Mouse (Mus musculus): ENCODE data around the gene Gdf3. TPM values are rescaled to one million over a fixed set of nuclear protein-coding genes. Genes with fewer than 3 reads are reported as not detected.
"Not testable (repeated sequence)": the region's sequence is repeated elsewhere in the genome, so short reads cannot be mapped to it uniquely, and the experiment has no call there.

Gene Gdf3
- polyA plus RNA-seq, 1 experiment from 2014 or later, result 0.11 TPM

- Histone ChIP-seq H3K27ac (ENCODE audit: low read depth) (no peak overlapping the region), H3K4me3 (ENCODE audit: low read depth, low read length) (no peak overlapping the region), H3K36me3 (ENCODE audit: control insufficient read depth, insufficient read depth, low read length) (no peaks in the 10 kb centered on the region), H3K27me3 (replicated peaks; ENCODE audit: control insufficient read depth, insufficient read depth, low read length) (no peaks in the 10 kb centered on the region), H3K4me1 (replicated peaks; ENCODE audit: control insufficient read depth, insufficient read depth, low read length) (no peaks in the 10 kb centered on the region), H3K4me2 (ENCODE audit: low read length) (no peak overlapping the region), H3K9me3 (ENCODE audit: control insufficient read depth, low read length) (no peaks in the 10 kb centered on the region), H3K9ac (ENCODE audit: low read length) (no peak overlapping the region)
- ATAC-seq (replicated peaks; ENCODE audit: low FRiP score, low TSS enrichment, low read depth) (no peak), DNase-seq (ENCODE audit: low spot score) (no peak)
- WGBS, result 28% methylated on average over 7 of the region's 7 CpGs
These were observed 14.2 kb downstream of the Gdf3 start for GRCm38 (mm10) chr6:122595637-122596036.

- H3K9me3 ChIP-seq (ENCODE audit: control insufficient read depth, low read length), result no peaks in the 10 kb centered on the region
- ATAC-seq (replicated peaks; ENCODE audit: low FRiP score, low TSS enrichment, low read depth) (no peak), DNase-seq (ENCODE audit: low spot score) (no peak)
- H3K27ac ChIP-seq (ENCODE audit: low read depth), result no peak overlapping the region
- no peak overlapping the region for H3K4me2 ChIP-seq (ENCODE audit: low read length)
- H3K36me3 ChIP-seq (ENCODE audit: control insufficient read depth, insufficient read depth, low read length), result no peaks in the 10 kb centered on the region
- no peak overlapping the region for H3K4me3 ChIP-seq (ENCODE audit: low read depth, low read length)
- no peaks in the 10 kb centered on the region for H3K4me1 ChIP-seq (replicated peaks; ENCODE audit: control insufficient read depth, insufficient read depth, low read length)
- 85% methylated on average over 2 of the region's 2 CpGs for WGBS
- no peaks in the 10 kb centered on the region for H3K27me3 ChIP-seq (replicated peaks; ENCODE audit: control insufficient read depth, insufficient read depth, low read length)
- no peak overlapping the region for H3K9ac ChIP-seq (ENCODE audit: low read length)
These were observed 17.0 kb downstream of the Gdf3 start for GRCm38 (mm10) chr6:122592905-122593304.

DNA sequence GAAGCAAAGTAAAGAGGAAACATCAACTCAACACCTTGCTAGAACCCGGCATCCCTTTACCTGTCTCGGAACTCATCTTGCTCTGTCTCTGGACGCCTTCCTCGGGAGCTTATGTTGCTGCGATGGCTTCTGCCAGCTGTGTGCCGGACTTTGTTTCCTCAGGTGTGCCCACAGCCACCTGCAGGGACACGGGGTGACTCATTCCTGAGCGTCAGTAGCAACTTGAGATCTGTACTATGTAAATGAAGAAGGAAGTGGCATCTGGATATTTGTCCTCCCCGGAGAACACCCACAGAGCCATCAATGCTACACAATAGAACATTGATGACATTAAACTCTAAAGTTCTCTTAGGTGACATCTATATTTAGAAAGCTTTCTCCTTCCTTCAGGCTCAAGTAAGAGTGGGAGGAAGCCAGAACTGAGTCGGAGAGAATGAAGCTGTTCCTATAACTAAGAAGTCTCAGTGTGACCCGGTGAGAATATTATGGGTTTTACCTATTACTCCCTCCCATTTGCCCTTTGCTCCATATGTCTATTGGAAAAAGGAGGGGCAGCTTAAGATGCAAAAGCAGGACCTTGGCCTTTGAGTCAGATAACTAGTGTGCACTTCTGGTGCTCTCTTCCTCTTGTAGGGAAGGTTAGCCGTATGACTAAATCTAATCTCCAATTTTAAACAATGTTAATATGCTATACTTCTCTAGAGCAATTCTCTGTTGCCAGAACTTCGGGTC, 18.7 kb downstream of the Gdf3 start:
- Histone ChIP-seq H3K4me2 (ENCODE audit: low read length) (no peak overlapping the region), H3K9me3 (ENCODE audit: control insufficient read depth, low read length) (no peaks in the 10 kb centered on the region), H3K36me3 (ENCODE audit: control insufficient read depth, insufficient read depth, low read length) (no peaks in the 10 kb centered on the region), H3K27ac (ENCODE audit: low read depth) (no peak overlapping the region), H3K9ac (ENCODE audit: low read length) (no peak overlapping the region), H3K4me1 (replicated peaks; ENCODE audit: control insufficient read depth, insufficient read depth, low read length) (no peaks in the 10 kb centered on the region), H3K4me3 (ENCODE audit: low read depth, low read length) (no peak overlapping the region), H3K27me3 (replicated peaks; ENCODE audit: control insufficient read depth, insufficient read depth, low read length) (no peaks in the 10 kb centered on the region)
- DNase-seq (ENCODE audit: low spot score), result no peak
- peak; percentile 83 for ATAC-seq (replicated peaks; ENCODE audit: low FRiP score, low TSS enrichment, low read depth)
- 80% methylated on average over 13 of the region's 13 CpGs for WGBS

DNA sequence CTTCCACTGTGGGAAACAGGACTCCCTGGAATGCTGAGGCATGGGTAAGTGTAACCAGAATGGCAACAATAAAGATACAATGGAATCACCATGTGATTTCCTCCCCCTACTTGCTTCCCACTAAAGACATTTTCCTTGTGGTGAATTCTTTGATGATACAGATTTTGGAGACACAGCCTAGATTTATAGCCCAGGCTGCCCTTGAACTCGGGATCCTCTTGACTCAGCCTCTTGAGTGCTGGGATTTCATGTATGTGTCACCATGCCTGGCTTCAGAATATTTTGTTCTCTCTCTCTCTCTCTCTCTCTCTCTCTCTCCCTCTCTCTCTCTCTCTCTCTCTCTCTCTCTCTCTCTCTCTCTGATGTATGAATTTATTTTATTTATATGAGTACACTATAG, 30.8 kb downstream of the Gdf3 start:
- DNase-seq (ENCODE audit: low spot score), result no peak
- no peak overlapping the region for H3K27ac ChIP-seq (ENCODE audit: low read depth)
- no peaks in the 10 kb centered on the region for H3K9me3 ChIP-seq (ENCODE audit: control insufficient read depth, low read length)
- H3K36me3 ChIP-seq (ENCODE audit: control insufficient read depth, insufficient read depth, low read length), result no peaks in the 10 kb centered on the region
- H3K4me2 ChIP-seq (ENCODE audit: low read length), result no peak overlapping the region
- 90% methylated on average over 1 of the region's 1 CpGs for WGBS
- no peaks in the 10 kb centered on the region for H3K4me1 ChIP-seq (replicated peaks; ENCODE audit: control insufficient read depth, insufficient read depth, low read length)
- H3K4me3 ChIP-seq (ENCODE audit: low read depth, low read length), result no peak overlapping the region
- no peaks in the 10 kb centered on the region for H3K27me3 ChIP-seq (replicated peaks; ENCODE audit: control insufficient read depth, insufficient read depth, low read length)
- H3K9ac ChIP-seq (ENCODE audit: low read length), result no peak overlapping the region
- ATAC-seq (replicated peaks; ENCODE audit: low FRiP score, low TSS enrichment, low read depth), result no peak

- DNase-seq (ENCODE audit: low spot score), result no peak
- H3K4me1 ChIP-seq (replicated peaks; ENCODE audit: control insufficient read depth, insufficient read depth, low read length), result no peaks in the 10 kb centered on the region
- H3K27me3 ChIP-seq (replicated peaks; ENCODE audit: control insufficient read depth, insufficient read depth, low read length), result no peaks in the 10 kb centered on the region
- no peak overlapping the region for H3K9ac ChIP-seq (ENCODE audit: low read length)
- no peak overlapping the region for H3K4me3 ChIP-seq (ENCODE audit: low read depth, low read length)
- no peak overlapping the region for H3K27ac ChIP-seq (ENCODE audit: low read depth)
- H3K4me2 ChIP-seq (ENCODE audit: low read length), result no peak overlapping the region
- H3K9me3 ChIP-seq (ENCODE audit: control insufficient read depth, low read length), result no peaks in the 10 kb centered on the region
- no peak for ATAC-seq (replicated peaks; ENCODE audit: low FRiP score, low TSS enrichment, low read depth)
- 86% methylated on average over 3 of the region's 3 CpGs for WGBS
- H3K36me3 ChIP-seq (ENCODE audit: control insufficient read depth, insufficient read depth, low read length), result no peaks in the 10 kb centered on the region
These were observed 32.9 kb downstream of the Gdf3 start for GRCm38 (mm10) chr6:122577030-122577429.

DNA sequence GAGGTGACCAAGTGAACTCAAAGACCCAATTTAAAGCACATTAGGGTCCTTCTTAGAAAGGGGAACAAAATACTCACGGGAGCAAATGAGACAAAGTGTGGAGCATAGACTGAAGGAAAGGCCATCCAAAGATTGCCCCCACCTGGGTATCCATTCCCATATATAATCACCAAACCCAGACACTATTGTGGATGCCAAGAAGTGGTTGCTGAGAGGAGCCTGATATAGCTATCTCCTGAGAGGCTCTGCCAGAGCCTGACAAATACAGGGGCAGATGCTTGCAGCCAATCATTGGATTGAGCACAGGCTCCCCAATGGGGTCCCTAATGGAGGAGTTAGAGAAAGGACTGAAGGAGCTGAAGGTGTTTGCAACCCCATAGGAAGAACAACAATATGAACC, 34.9 kb downstream of the Gdf3 start:
- DNase-seq (ENCODE audit: low spot score); H3K4me2 ChIP-seq (ENCODE audit: low read length); H3K27ac ChIP-seq (ENCODE audit: low read depth): not testable (repeated sequence)

GRCm38 (mm10) chr6:122571617-122571959, 38.3 kb downstream of the Gdf3 start:
- no peak for DNase-seq (ENCODE audit: low spot score)
- WGBS, result 74% methylated on average over 3 of the region's 3 CpGs
- no peaks in the 10 kb centered on the region for H3K27me3 ChIP-seq (replicated peaks; ENCODE audit: control insufficient read depth, insufficient read depth, low read length)

More for the DNA sequence above, 34.9 kb downstream of the Gdf3 start:
- not testable (repeated sequence) for ATAC-seq (replicated peaks; ENCODE audit: low FRiP score, low TSS enrichment, low read depth); H3K4me1 ChIP-seq (replicated peaks; ENCODE audit: control insufficient read depth, insufficient read depth, low read length); H3K27me3 ChIP-seq (replicated peaks; ENCODE audit: control insufficient read depth, insufficient read depth, low read length); H3K9me3 ChIP-seq (ENCODE audit: control insufficient read depth, low read length); H3K4me3 ChIP-seq (ENCODE audit: low read depth, low read length); H3K9ac ChIP-seq (ENCODE audit: low read length); H3K36me3 ChIP-seq (ENCODE audit: control insufficient read depth, insufficient read depth, low read length)
- WGBS, result 83% methylated on average over 1 of the region's 1 CpGs

DNA sequence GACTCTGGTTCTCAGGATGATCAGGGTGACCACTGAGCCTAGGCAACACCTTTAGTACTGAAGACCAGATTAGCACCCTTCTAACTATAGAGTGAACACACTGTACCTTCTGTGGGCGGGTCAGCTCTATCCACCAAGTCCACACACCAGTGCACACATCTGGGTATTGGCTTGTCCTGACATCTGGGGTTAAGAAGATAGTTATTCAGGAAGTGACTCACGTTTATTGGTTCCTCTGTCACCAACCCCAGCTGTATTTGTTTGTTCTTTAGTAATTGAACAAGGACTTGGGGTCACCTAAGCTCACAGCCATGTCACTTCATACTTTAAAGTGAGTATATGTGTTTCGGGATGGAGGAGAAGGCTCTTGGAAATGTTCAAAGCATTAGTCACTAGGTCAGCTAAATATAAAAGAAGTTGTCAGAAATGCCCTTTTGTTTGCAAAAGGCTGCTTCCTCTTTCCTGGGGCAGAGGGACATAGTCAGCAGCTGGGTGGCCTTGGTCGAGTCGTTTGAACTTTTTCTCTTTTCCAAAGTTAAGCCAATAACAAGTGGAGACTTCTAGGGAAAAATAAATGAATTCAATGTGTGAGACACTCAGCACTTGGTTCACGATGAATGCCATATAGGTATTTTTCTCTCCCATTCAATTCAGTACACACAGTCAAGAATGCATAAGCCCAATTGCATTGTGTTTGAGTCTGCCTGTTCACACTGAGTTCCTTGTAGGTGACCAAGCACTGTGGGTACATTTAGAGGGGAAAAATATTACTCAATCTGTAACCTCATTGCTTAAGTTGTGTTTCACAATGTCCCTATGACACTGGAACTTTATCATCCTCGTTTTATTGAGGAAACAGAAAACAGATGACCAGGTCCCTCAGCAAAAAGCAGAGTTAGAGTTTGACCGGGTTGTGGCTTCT, 38.9 kb downstream of the Gdf3 start:
- Histone ChIP-seq H3K27ac (ENCODE audit: low read depth) (no peak overlapping the region), H3K9me3 (ENCODE audit: control insufficient read depth, low read length) (no peaks in the 10 kb centered on the region), H3K9ac (ENCODE audit: low read length) (no peak overlapping the region), H3K4me2 (ENCODE audit: low read length) (no peak overlapping the region), H3K4me3 (ENCODE audit: low read depth, low read length) (no peak overlapping the region), H3K27me3 (replicated peaks; ENCODE audit: control insufficient read depth, insufficient read depth, low read length) (no peaks in the 10 kb centered on the region), H3K4me1 (replicated peaks; ENCODE audit: control insufficient read depth, insufficient read depth, low read length) (no peaks in the 10 kb centered on the region), H3K36me3 (ENCODE audit: control insufficient read depth, insufficient read depth, low read length) (no peaks in the 10 kb centered on the region)
- WGBS, result 68% methylated on average over 8 of the region's 8 CpGs
- ATAC-seq (replicated peaks; ENCODE audit: low FRiP score, low TSS enrichment, low read depth), result no peak
- DNase-seq (ENCODE audit: low spot score), result no peak

More at GRCm38 (mm10) chr6:122571617-122571959, 38.3 kb downstream of the Gdf3 start:
- Histone ChIP-seq H3K4me1 (replicated peaks; ENCODE audit: control insufficient read depth, insufficient read depth, low read length) (no peaks in the 10 kb centered on the region), H3K9ac (ENCODE audit: low read length) (no peak overlapping the region), H3K36me3 (ENCODE audit: control insufficient read depth, insufficient read depth, low read length) (no peaks in the 10 kb centered on the region), H3K4me2 (ENCODE audit: low read length) (no peak overlapping the region), H3K27ac (ENCODE audit: low read depth) (no peak overlapping the region), H3K9me3 (ENCODE audit: control insufficient read depth, low read length) (no peaks in the 10 kb centered on the region), H3K4me3 (ENCODE audit: low read depth, low read length) (no peak overlapping the region)
- no peak for ATAC-seq (replicated peaks; ENCODE audit: low FRiP score, low TSS enrichment, low read depth)

Data from intestine, embryonic 14.5 days (tissue).